Mouse (Mus musculus) heart, postnatal 4 days (tissue): ENCODE data around the gene Arl4a. TPM values are rescaled to one million over a fixed set of nuclear protein-coding genes. Genes with fewer than 3 reads are reported as not detected.
A peak's percentile ranks its signal among the peaks of the same experiment; 100 is the strongest.

ENCODE experiments used
- DNase-seq: peaks from one replicate; pipeline ENCODE4 v3.0.0; 2021
- total RNA-seq, 2 experiments: library from RNA; stranded (reverse); gene quantifications; 2 replicates each; pipeline ENCODE4 v1.2.3; 2021

Gene Arl4a
- 10 to 100 TPM; 27.0 to 27.5 TPM for total RNA-seq

DNA sequence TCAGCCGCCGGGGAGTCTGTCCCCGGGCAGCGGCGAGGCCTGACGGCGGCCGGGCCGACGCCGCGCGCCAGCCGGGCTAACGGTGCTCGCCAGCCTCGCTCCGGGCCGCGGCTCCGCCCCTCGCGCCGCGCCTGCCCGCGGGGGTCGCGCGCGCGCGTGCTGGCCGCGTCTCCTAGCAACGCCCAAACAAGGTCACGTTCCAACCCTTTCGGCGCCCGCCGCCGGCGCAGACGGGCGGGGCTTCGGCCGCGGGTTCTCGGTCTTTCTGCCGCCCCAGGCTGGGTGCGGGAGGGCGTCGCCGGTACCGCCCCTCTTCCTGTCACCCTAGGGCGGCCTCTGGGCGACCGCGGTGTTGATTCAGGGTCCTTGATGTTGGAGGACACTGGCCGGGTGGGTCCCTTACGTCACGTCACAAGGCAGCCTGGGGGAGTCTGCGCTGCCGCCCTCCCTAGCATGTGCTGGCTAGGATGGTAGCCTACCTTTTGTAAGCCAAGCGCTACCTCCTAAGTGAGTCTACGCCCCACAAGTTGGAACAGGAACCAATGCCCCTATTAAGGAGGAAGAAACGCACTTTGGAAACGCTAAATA, at the start of gene Arl4a:
Gene Arl4a, minus strand, starts transcription at position 150 of the 588 bp plus-strand sequence.
- DNase-seq = peak; percentile 94

GRCm38 (mm10) chr12:40085731-40086322, 48.0 kb upstream of the Arl4a start:
- DNase-seq = no peak

- DNase-seq = no peak
These were observed 44.8 kb upstream of the Arl4a start for GRCm38 (mm10) chr12:40082453-40083238.

DNA sequence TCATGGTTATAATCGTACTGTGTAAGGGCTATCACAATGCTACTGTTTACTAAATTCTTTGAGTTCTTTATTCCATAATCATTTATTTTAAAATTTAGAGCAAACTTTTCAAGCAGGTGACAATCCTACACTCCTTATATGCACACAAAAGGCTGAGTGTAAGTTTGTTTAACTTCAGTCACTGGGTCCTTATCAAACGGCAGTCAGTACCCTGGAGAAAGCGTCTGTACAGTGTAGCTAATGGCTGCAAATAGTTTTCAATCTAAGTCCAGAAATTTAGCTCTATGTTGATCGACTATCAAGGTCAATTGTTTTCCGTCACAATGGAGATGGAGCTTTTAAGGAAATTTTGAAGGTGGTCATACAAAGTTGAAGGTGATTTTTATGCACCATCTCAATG, 44.2 kb upstream of the Arl4a start:
- DNase-seq = no peak

- no peak for DNase-seq
These were observed 35.8 kb upstream of the Arl4a start for GRCm38 (mm10) chr12:40073660-40074059.

DNA sequence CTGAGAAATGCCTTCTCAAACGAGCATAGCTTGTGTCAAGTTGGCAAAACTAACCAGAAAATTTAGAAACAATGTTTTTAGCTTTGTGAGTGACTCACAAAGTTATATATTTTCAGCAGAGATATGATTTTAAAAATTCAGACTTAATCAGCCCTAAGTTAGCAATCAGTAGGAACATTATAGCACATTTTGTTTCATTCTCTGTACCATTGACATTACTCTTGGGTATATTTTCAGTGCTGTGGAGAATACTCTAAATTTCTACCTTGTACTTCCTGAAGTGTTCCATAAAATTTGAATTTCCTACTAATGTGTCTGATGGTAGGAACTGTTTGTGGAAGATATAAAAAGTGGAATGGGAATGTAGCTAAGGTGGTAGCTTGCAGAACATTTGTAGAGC, 9.2 kb upstream of the Arl4a start:
- DNase-seq = no peak

- DNase-seq = no peak
These were observed 6.2 kb upstream of the Arl4a start for GRCm38 (mm10) chr12:40043816-40044585.

DNA sequence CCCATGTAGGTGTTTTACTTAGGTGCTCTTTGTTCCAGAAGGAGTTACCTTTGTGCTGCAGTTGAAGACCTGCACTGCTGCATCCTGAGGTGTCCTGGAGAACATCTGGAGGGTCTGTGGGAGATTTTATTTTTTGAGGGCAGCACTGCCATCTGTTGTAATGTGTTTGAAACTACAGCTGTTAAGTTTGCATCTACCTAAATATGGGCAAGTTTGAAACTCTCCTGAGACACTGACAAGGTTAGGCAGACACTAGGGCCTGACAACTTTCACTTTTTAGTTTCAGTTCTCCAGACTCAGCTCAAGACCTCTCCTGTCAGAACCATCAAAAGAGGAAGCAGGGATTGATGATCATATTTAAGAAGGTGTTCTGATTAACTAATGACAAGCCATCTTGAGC, 2.2 kb upstream of the Arl4a start:
- peak; percentile 36 for DNase-seq

GRCm38 (mm10) chr12:40037226-40037813, 505 bp downstream of the Arl4a start:
- peak; percentile 99 for DNase-seq

- DNase-seq = peak; percentile 8
These were observed 1.2 kb downstream of the Arl4a start for GRCm38 (mm10) chr12:40036666-40037065.

DNA sequence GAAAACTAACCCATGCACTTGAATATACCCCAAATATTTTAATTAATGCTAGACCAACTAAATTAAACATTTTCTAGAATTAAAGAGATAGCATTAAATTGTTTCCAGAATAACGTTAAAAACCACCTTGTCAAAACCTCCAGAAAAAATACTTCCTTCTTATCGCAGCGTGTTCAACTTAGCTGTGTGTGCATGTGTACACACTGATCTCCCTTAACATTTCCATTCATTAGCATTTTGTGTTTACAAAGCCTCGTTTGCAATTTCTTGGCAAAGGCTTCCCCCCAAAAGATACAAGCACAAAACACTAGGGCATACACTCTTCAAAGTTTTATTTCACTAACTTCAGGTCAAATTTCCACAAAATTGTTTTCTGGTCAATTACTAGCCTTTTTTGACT, 2.3 kb downstream of the Arl4a start:
- no peak for DNase-seq

GRCm38 (mm10) chr12:40029201-40029600, 8.6 kb downstream of the Arl4a start:
- DNase-seq = no peak

- no peak for DNase-seq
These were observed 10.0 kb downstream of the Arl4a start for GRCm38 (mm10) chr12:40027846-40028245.

- no peak for DNase-seq
These were observed 10.4 kb downstream of the Arl4a start for GRCm38 (mm10) chr12:40027444-40027843.

DNA sequence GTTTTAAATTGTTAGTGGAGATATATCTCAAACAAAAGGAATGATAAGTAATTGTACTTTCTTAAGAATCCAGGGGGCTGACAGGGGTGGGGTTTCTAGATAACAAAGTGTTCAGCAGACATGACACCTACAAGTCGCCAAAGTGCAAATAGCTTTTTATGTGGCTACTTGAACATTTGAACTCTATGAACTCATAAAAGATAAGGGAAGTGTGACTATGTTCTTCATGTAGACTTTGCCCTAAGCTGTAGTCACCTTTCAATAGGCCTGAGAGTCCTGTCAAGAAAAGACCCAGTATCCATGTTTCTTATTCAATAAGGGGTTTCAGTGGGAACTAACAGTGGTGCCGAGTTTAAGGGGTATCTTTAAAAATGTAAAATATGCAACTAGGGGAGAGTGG, 13.9 kb downstream of the Arl4a start:
- no peak for DNase-seq

GRCm38 (mm10) chr12:40023014-40023642, 14.7 kb downstream of the Arl4a start:
- no peak for DNase-seq

DNA sequence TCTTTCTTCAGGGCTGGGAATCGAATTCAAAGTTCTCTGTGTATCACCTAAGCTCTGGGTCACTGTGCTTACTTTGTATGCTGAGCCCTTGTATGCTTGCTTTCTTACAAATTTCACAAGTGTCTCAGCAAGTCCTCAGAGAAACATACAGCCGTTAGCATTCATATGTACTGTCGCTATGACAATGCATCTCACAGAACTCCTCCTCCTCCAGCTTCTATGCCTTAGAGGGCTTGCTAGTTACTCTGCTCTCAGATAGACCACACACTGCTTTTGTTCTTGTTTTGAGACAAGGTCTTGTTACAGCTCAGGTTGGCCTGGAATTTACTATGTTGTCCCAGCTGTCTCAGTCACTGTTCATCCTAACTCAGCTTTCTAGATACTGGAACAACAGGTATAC, 15.5 kb downstream of the Arl4a start:
- no peak for DNase-seq

GRCm38 (mm10) chr12:40017955-40018505, 19.8 kb downstream of the Arl4a start:
- no peak for DNase-seq

GRCm38 (mm10) chr12:40016648-40017460, 21.0 kb downstream of the Arl4a start:
- DNase-seq = peak; percentile 65

DNA sequence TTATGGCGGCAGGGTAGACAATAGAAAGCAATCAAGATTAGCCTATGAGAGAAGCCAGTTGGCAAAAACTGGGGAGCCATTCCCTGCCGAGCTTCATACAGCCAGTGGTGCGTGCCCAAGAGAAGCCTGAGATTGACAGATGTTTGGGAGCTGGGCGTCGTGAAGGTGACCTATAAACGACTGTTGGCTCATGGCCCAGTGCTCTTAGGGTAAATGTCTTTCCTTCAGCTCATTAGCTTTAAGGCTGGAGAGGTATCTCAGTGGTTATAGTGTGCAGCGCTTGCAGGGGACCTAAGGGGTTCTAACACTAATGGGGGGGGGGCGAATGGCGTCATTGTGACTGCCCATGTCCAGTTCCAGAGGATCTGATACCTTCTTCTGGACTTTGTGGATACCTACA, 21.8 kb downstream of the Arl4a start:
- DNase-seq = no peak

DNA sequence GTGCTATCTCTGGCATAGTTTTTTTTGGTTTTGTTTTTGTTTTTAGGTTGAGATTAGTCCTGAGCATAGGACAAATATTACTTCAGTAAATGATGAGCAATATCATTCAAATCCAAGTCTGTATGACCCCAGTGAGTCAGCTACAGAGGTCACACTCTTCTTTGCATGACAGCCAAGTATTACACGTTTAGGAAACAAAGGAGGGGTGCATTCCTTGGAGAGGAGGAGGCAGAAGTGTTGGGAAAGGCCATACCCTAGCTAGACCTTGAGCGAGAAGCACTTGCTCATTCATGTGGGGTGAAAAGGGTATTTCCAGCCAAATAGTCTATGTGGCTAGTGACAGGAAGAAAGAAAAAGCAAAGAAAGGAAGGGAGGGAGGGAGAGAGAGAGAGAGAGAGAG, 28.0 kb downstream of the Arl4a start:
- DNase-seq = no peak
